Mouse (Mus musculus): Measurements from ENCODE around the gene Angptl2. TPM values are rescaled to one million over a fixed set of nuclear protein-coding genes. Genes with fewer than 3 reads are reported as not detected.
"Not testable (repeated sequence)": the region's sequence is repeated elsewhere in the genome, so short reads cannot be mapped to it uniquely, and the experiment has no call there.

Gene Angptl2
- total RNA-seq, 2 experiments from 2014 or later = 51.2 to 67.0 TPM

- no peak for DNase-seq
- intact Hi-C loops (cut with DNase I) = no loop called here
Observed at GRCm38 (mm10) chr2:33189976-33190375, 25.9 kb upstream of the Angptl2 start.

GRCm38 (mm10) chr2:33200368-33201068 is 15.4 kb upstream of the Angptl2 start:
- intact Hi-C loops (cut with DNase I) = no loop called here

GRCm38 (mm10) chr2:33203284-33203683 is 12.6 kb upstream of the Angptl2 start:
- no peak for DNase-seq
- intact Hi-C loops (cut with DNase I) = no loop called here

More at GRCm38 (mm10) chr2:33200368-33201068, 15.4 kb upstream of the Angptl2 start:
- DNase-seq = no peak

GRCm38 (mm10) chr2:33204980-33205379 is 10.9 kb upstream of the Angptl2 start:
- intact Hi-C loops (cut with DNase I) = no loop called here

GRCm38 (mm10) chr2:33205939-33206525 is 9.8 kb upstream of the Angptl2 start:
- no peak for DNase-seq
- intact Hi-C loops (cut with DNase I) = no loop called here

More at GRCm38 (mm10) chr2:33204980-33205379, 10.9 kb upstream of the Angptl2 start:
- DNase-seq = no peak

GRCm38 (mm10) chr2:33207069-33207468 is 8.8 kb upstream of the Angptl2 start:
- DNase-seq = peak; percentile 48 to 62
- intact Hi-C loops (cut with DNase I) = no loop called here

GRCm38 (mm10) chr2:33208134-33208533 is 7.7 kb upstream of the Angptl2 start:
- DNase-seq = no peak
- intact Hi-C loops (cut with DNase I) = no loop called here

- DNase-seq = no peak
- intact Hi-C loops (cut with DNase I) = no loop called here
Observed at GRCm38 (mm10) chr2:33210841-33211240, 5.0 kb upstream of the Angptl2 start.

- DNase-seq; intact Hi-C loops (cut with DNase I): not testable (repeated sequence)
Observed at GRCm38 (mm10) chr2:33211263-33211662, 4.6 kb upstream of the Angptl2 start.

GRCm38 (mm10) chr2:33215177-33215699 is 631 bp upstream of the Angptl2 start:
- intact Hi-C loops (cut with DNase I) = no loop called here
- DNase-seq = no peak

GRCm38 (mm10) chr2:33216645-33217424 is 966 bp downstream of the Angptl2 start:
- peak; percentile 34 to 53 for DNase-seq
- intact Hi-C loops (cut with DNase I) = loop anchor here (1.0 to 2.0 kb wide), 2 partner anchors 33 to 60 kb away; no protein-coding TSS in a partner anchor

GRCm38 (mm10) chr2:33217425-33217794 is 1.5 kb downstream of the Angptl2 start:
- DNase-seq = no peak
- intact Hi-C loops (cut with DNase I) = loop anchor here (2.0 kb wide), 1 partner anchor 61 kb away; no protein-coding TSS in a partner anchor

- intact Hi-C loops (cut with DNase I) = loop anchor here (2.0 kb wide), 2 partner anchors 100 to 130 kb away; no protein-coding TSS in a partner anchor
- DNase-seq = peak; percentile 54 to 59
Observed at GRCm38 (mm10) chr2:33218903-33219625, 3.2 kb downstream of the Angptl2 start.

- intact Hi-C loops (cut with DNase I) = loop anchor here (2.0 kb wide), 2 partner anchors 99 to 129 kb away; no protein-coding TSS in a partner anchor
- no peak for DNase-seq
Observed at GRCm38 (mm10) chr2:33219637-33220036, 3.8 kb downstream of the Angptl2 start.

GRCm38 (mm10) chr2:33220246-33220645 is 4.4 kb downstream of the Angptl2 start:
- DNase-seq = peak; percentile 38 to 48
- intact Hi-C loops (cut with DNase I) = no loop called here

- intact Hi-C loops (cut with DNase I) = no loop called here
- DNase-seq = no peak
Observed at GRCm38 (mm10) chr2:33220674-33221338, 4.9 kb downstream of the Angptl2 start.

GRCm38 (mm10) chr2:33221339-33221900 is 5.6 kb downstream of the Angptl2 start:
- intact Hi-C loops (cut with DNase I) = no loop called here
- no peak for DNase-seq

- intact Hi-C loops (cut with DNase I) = no loop called here
- DNase-seq = no peak
Observed at GRCm38 (mm10) chr2:33222480-33222879, 6.6 kb downstream of the Angptl2 start.

GRCm38 (mm10) chr2:33223656-33224358 is 7.9 kb downstream of the Angptl2 start:
- no peak for DNase-seq
- intact Hi-C loops (cut with DNase I) = no loop called here
